Mouse (Mus musculus): Measurements from ENCODE around the gene Cnih1. TPM values are rescaled to one million over a fixed set of nuclear protein-coding genes. Genes with fewer than 3 reads are reported as not detected.
"Not testable (repeated sequence)": the region's sequence is repeated elsewhere in the genome, so short reads cannot be mapped to it uniquely, and the experiment has no call there.

The Cnih1 gene
- polyA plus RNA-seq, 1 experiment from 2014 or later: 137 TPM

GRCm38 (mm10) chr14:46767116-46767515, 21.1 kb downstream of the Cnih1 start:
- Histone ChIP-seq H3K36me3 (ENCODE audit: insufficient read depth, low read length) (no peaks in the 10 kb centered on the region), H3K9ac (replicated peaks; ENCODE audit: low read depth) (no peak overlapping the region), H3K4me1 (ENCODE audit: insufficient read depth, low read depth, low read length) (no peaks in the 10 kb centered on the region), H3K27ac (ENCODE audit: low read length) (no peak overlapping the region), H3K4me3 (ENCODE audit: low read depth, low read length) (no peak overlapping the region), H3K27me3 (replicated peaks; ENCODE audit: insufficient read depth, low read length) (no peaks in the 10 kb centered on the region), H3K9me3 (ENCODE audit: low read length) (no peaks in the 10 kb centered on the region), H3K4me2 (replicated peaks; ENCODE audit: low read depth, low read length) (no peak overlapping the region)
- TF ChIP-seq CTCF (IDR thresholded peaks at IDR 0.05) (no peak), EP300 (IDR thresholded peaks at IDR 0.05) (no peak)
- DNase-seq (ENCODE audit: low spot score): no peak
- no peak; the same call in 1 of the 2 replicates for ATAC-seq
- 66% methylated on average over 12 of the region's 12 CpGs for WGBS

GRCm38 (mm10) chr14:46761186-46761585, 27.0 kb downstream of the Cnih1 start:
- Histone ChIP-seq H3K9me3 (ENCODE audit: low read length) (no peaks in the 10 kb centered on the region), H3K4me2 (replicated peaks; ENCODE audit: low read depth, low read length) (peak overlapping the region; percentile 91), H3K36me3 (ENCODE audit: insufficient read depth, low read length) (no peaks in the 10 kb centered on the region), H3K27ac (ENCODE audit: low read length) (no peak overlapping the region), H3K27me3 (replicated peaks; ENCODE audit: insufficient read depth, low read length) (no peaks in the 10 kb centered on the region), H3K4me3 (ENCODE audit: low read depth, low read length) (peak overlapping the region; percentile 71), H3K4me1 (ENCODE audit: insufficient read depth, low read depth, low read length) (no peaks in the 10 kb centered on the region), H3K9ac (replicated peaks; ENCODE audit: low read depth) (no peak overlapping the region; the same call in 1 of the 2 replicates)
- 28% methylated on average over 6 of the region's 6 CpGs for WGBS
- ATAC-seq (no peak), DNase-seq (ENCODE audit: low spot score) (peak; percentile 21)
- TF ChIP-seq EP300 (IDR thresholded peaks at IDR 0.05) (no peak), CTCF (IDR thresholded peaks at IDR 0.05) (no peak)

- Histone ChIP-seq H3K36me3 (ENCODE audit: insufficient read depth, low read length) (no peaks in the 10 kb centered on the region), H3K4me2 (replicated peaks; ENCODE audit: low read depth, low read length) (peak within 1 kb of the TSS; percentile 91), H3K27me3 (replicated peaks; ENCODE audit: insufficient read depth, low read length) (no peaks in the 10 kb centered on the region), H3K9me3 (ENCODE audit: low read length) (no peaks in the 10 kb centered on the region), H3K9ac (replicated peaks; ENCODE audit: low read depth) (peak within 1 kb of the TSS; percentile 37), H3K4me3 (ENCODE audit: low read depth, low read length) (peak within 1 kb of the TSS; percentile 71), H3K27ac (ENCODE audit: low read length) (no peak within 1 kb of the TSS), H3K4me1 (ENCODE audit: insufficient read depth, low read depth, low read length) (no peaks in the 10 kb centered on the region)
- ATAC-seq (peak; percentile 100), DNase-seq (ENCODE audit: low spot score) (peak; percentile 99)
- TF ChIP-seq EP300 (IDR thresholded peaks at IDR 0.05) (no peak), CTCF (IDR thresholded peaks at IDR 0.05) (no peak)
- under 1% methylated on average over 54 of the region's 54 CpGs for WGBS
Observed at GRCm38 (mm10) chr14:46760355-46761029, 27.7 kb downstream of the Cnih1 start, which contains the start of gene Cdkn3. Gene Cdkn3 (plus strand): TSS chr14:46760541.

GRCm38 (mm10) chr14:46759970-46760354, 28.2 kb downstream of the Cnih1 start:
- ATAC-seq (no peak), DNase-seq (ENCODE audit: low spot score) (no peak)
- peak overlapping the region; percentile 71 for H3K4me3 ChIP-seq (ENCODE audit: low read depth, low read length)
- H3K4me2 ChIP-seq (replicated peaks; ENCODE audit: low read depth, low read length): peak overlapping the region; percentile 91
- H3K27me3 ChIP-seq (replicated peaks; ENCODE audit: insufficient read depth, low read length): no peaks in the 10 kb centered on the region
- no peaks in the 10 kb centered on the region for H3K36me3 ChIP-seq (ENCODE audit: insufficient read depth, low read length)
- 3% methylated on average over 7 of the region's 7 CpGs for WGBS
- no peak overlapping the region for H3K27ac ChIP-seq (ENCODE audit: low read length)
- H3K9ac ChIP-seq (replicated peaks; ENCODE audit: low read depth): no peak overlapping the region
- TF ChIP-seq CTCF (IDR thresholded peaks at IDR 0.05): no peak
- TF ChIP-seq EP300 (IDR thresholded peaks at IDR 0.05): no peak
- H3K4me1 ChIP-seq (ENCODE audit: insufficient read depth, low read depth, low read length): no peaks in the 10 kb centered on the region
- no peaks in the 10 kb centered on the region for H3K9me3 ChIP-seq (ENCODE audit: low read length)

- Histone ChIP-seq H3K9me3 (ENCODE audit: low read length) (no peaks in the 10 kb centered on the region), H3K27ac (ENCODE audit: low read length) (no peak overlapping the region), H3K4me2 (replicated peaks; ENCODE audit: low read depth, low read length) (no peak overlapping the region), H3K9ac (replicated peaks; ENCODE audit: low read depth) (no peak overlapping the region), H3K4me1 (ENCODE audit: insufficient read depth, low read depth, low read length) (no peaks in the 10 kb centered on the region), H3K36me3 (ENCODE audit: insufficient read depth, low read length) (no peaks in the 10 kb centered on the region), H3K4me3 (ENCODE audit: low read depth, low read length) (no peak overlapping the region), H3K27me3 (replicated peaks; ENCODE audit: insufficient read depth, low read length) (no peaks in the 10 kb centered on the region)
- ATAC-seq (no peak), DNase-seq (ENCODE audit: low spot score) (no peak)
- TF ChIP-seq EP300 (IDR thresholded peaks at IDR 0.05) (no peak), CTCF (IDR thresholded peaks at IDR 0.05) (no peak)
- 65% methylated on average over 9 of the region's 9 CpGs for WGBS
Observed at GRCm38 (mm10) chr14:46757736-46758135, 30.5 kb downstream of the Cnih1 start.

GRCm38 (mm10) chr14:46755851-46756250, 32.4 kb downstream of the Cnih1 start:
- H3K9ac ChIP-seq (replicated peaks; ENCODE audit: low read depth): no peak overlapping the region
- 90% methylated on average over 8 of the region's 8 CpGs for WGBS
- ATAC-seq: no peak
- no peak for DNase-seq (ENCODE audit: low spot score)
- no peaks in the 10 kb centered on the region for H3K27me3 ChIP-seq (replicated peaks; ENCODE audit: insufficient read depth, low read length)
- H3K36me3 ChIP-seq (ENCODE audit: insufficient read depth, low read length): no peaks in the 10 kb centered on the region
- TF ChIP-seq CTCF (IDR thresholded peaks at IDR 0.05): no peak
- TF ChIP-seq EP300 (IDR thresholded peaks at IDR 0.05): no peak
- no peak overlapping the region for H3K4me3 ChIP-seq (ENCODE audit: low read depth, low read length)
- H3K27ac ChIP-seq (ENCODE audit: low read length): no peak overlapping the region
- no peaks in the 10 kb centered on the region for H3K4me1 ChIP-seq (ENCODE audit: insufficient read depth, low read depth, low read length)
- H3K9me3 ChIP-seq (ENCODE audit: low read length): no peaks in the 10 kb centered on the region
- H3K4me2 ChIP-seq (replicated peaks; ENCODE audit: low read depth, low read length): no peak overlapping the region

- H3K27ac ChIP-seq (ENCODE audit: low read length); H3K4me3 ChIP-seq (ENCODE audit: low read depth, low read length); H3K36me3 ChIP-seq (ENCODE audit: insufficient read depth, low read length); H3K4me1 ChIP-seq (ENCODE audit: insufficient read depth, low read depth, low read length); H3K4me2 ChIP-seq (replicated peaks; ENCODE audit: low read depth, low read length); H3K27me3 ChIP-seq (replicated peaks; ENCODE audit: insufficient read depth, low read length); DNase-seq (ENCODE audit: low spot score); H3K9me3 ChIP-seq (ENCODE audit: low read length); ATAC-seq; H3K9ac ChIP-seq (replicated peaks; ENCODE audit: low read depth): not testable (repeated sequence)
- WGBS: 59% methylated on average over 8 of the region's 10 CpGs
Observed at GRCm38 (mm10) chr14:46754371-46754770, 33.8 kb downstream of the Cnih1 start.
